Mouse (Mus musculus) CH12.LX (cell line): ENCODE results near the gene 2610318N02Rik. TPM values are rescaled to one million over a fixed set of nuclear protein-coding genes. Genes with fewer than 3 reads are reported as not detected.

Experiments
- DNase-seq: peaks from one replicate; pipeline ENCODE4 v3.0.0-alpha.2; 2013; ENCODE audit errors: extremely low read depth
- H3K27ac ChIP-seq: 2 replicates; pipeline ENCODE4 v1.5.1; 2012; ENCODE audit warnings: low read depth, mild to moderate bottlenecking, control low read depth, moderate library complexity; ENCODE audit not compliant: insufficient read depth
- H3K27me3 ChIP-seq: replicated peaks from 2 replicates; pipeline ENCODE3; 2012; ENCODE audit warnings: inconsistent platforms
- H3K36me3 ChIP-seq, 2 experiments: replicated peaks in 1 of 2; 2 replicates each; pipeline versions ENCODE3 to v1.6.1; 2012; ENCODE audit warnings: inconsistent platforms in 1 of 2, low read length in 1 of 2, mild to moderate bottlenecking in 1 of 2, mixed read lengths in 1 of 2, moderate library complexity in 1 of 2; ENCODE audit not compliant: control insufficient read depth in 1 of 2, insufficient read depth in 1 of 2
- H3K4me1 ChIP-seq, 2 experiments: 2 replicates each; pipeline ENCODE4 v1.6.1; 2012; ENCODE audit warnings: inconsistent platforms in 1 of 2, moderate library complexity in 1 of 2; ENCODE audit not compliant: insufficient read depth in 2 of 2, control insufficient read depth in 1 of 2
- H3K4me2 ChIP-seq: 2 replicates; pipeline ENCODE4 v1.6.1; 2012; ENCODE audit warnings: low read depth, mild to moderate bottlenecking, control low read depth; ENCODE audit not compliant: poor library complexity, insufficient read depth, severe bottlenecking
- H3K4me3 ChIP-seq, 3 experiments: fragments of 150-350 bp in 1 of 3; sonication (generic) in 1 of 3; replicated peaks in 1 of 3; 2 replicates each; pipeline versions ENCODE3 to v1.5.1; 2011 to 2012; ENCODE audit warnings: low read depth in 2 of 3, low read length in 2 of 3, mild to moderate bottlenecking in 2 of 3, moderate library complexity in 2 of 3, control low read depth in 1 of 3, improper control_type of control experiment in 1 of 3, inconsistent platforms in 1 of 3, mixed read lengths in 1 of 3; ENCODE audit not compliant: poor library complexity in 1 of 3
- H3K79me2 ChIP-seq: replicated peaks from 2 replicates; pipeline ENCODE4 v1.6.1; 2012; ENCODE audit warnings: mild to moderate bottlenecking, moderate library complexity; ENCODE audit not compliant: control insufficient read depth, poor library complexity, insufficient read depth, severe bottlenecking; ENCODE audit errors: extremely low read depth
- H3K9ac ChIP-seq: 2 replicates; pipeline ENCODE4 v1.6.1; 2012; ENCODE audit warnings: low read depth, mild to moderate bottlenecking, control low read depth, moderate library complexity; ENCODE audit not compliant: insufficient read depth
- H3K9me3 ChIP-seq: replicated peaks from 2 replicates; pipeline ENCODE3; 2012; ENCODE audit warnings: low read length, inconsistent platforms, mixed read lengths
- BHLHE40 ChIP-seq: IDR thresholded peaks from 2 replicates; pipeline ENCODE4 v1.6.1; 2011; ENCODE audit warnings: mild to moderate bottlenecking, low read depth, low read length, improper control_type of control experiment
- CHD1 ChIP-seq: IDR thresholded peaks from 2 replicates; pipeline ENCODE4 v1.6.1; 2012; ENCODE audit warnings: low read depth, low read length, improper control_type of control experiment, inconsistent platforms
- CHD2 ChIP-seq: IDR thresholded peaks from 2 replicates; pipeline ENCODE4 v1.6.1; 2011; ENCODE audit warnings: low read length, improper control_type of control experiment
- CTCF ChIP-seq, 2 experiments: IDR thresholded peaks in 1 of 2; conservative IDR thresholded peaks in 1 of 2; 2 replicates each; pipeline ENCODE4 v1.5.1; 2011 to 2012; ENCODE audit warnings: low read depth in 2 of 2, low read length in 2 of 2, improper control_type of control experiment in 1 of 2, inconsistent platforms in 1 of 2, mild to moderate bottlenecking in 1 of 2, moderate library complexity in 1 of 2
- ELF1 ChIP-seq: IDR thresholded peaks from 2 replicates; pipeline ENCODE4 v1.6.1; 2014; ENCODE audit warnings: low read depth, mild to moderate bottlenecking, inconsistent platforms, low read length, improper control_type of control experiment
- ETS1 ChIP-seq: conservative IDR thresholded peaks from 2 replicates; pipeline ENCODE4 v1.6.1; 2012; ENCODE audit warnings: low read depth, mild to moderate bottlenecking, inconsistent platforms, low read length, improper control_type of control experiment, moderate library complexity
- HCFC1 ChIP-seq: IDR thresholded peaks from 2 replicates; pipeline ENCODE4 v1.6.1; 2012; ENCODE audit warnings: low read depth, mild to moderate bottlenecking, inconsistent platforms, low read length, improper control_type of control experiment
- IRF4 ChIP-seq: IDR thresholded peaks from 2 replicates; pipeline ENCODE4 v1.6.1; 2014; ENCODE audit warnings: low read depth, mild to moderate bottlenecking, inconsistent platforms, low read length, improper control_type of control experiment
- JUND ChIP-seq: conservative IDR thresholded peaks from 2 replicates; pipeline ENCODE4 v1.6.1; 2011; ENCODE audit warnings: low read depth, low read length, improper control_type of control experiment
- KAT2A ChIP-seq: IDR thresholded peaks from 2 replicates; pipeline ENCODE4 v1.6.1; 2012; ENCODE audit warnings: low read length, improper control_type of control experiment, inconsistent platforms; ENCODE audit not compliant: insufficient replicate concordance
- MAFK ChIP-seq: IDR thresholded peaks from 2 replicates; pipeline ENCODE4 v1.6.1; 2011; ENCODE audit warnings: low read length, improper control_type of control experiment; ENCODE audit not compliant: insufficient replicate concordance
- MAX ChIP-seq: IDR thresholded peaks from 2 replicates; pipeline ENCODE4 v1.6.1; 2011; ENCODE audit warnings: low read length, improper control_type of control experiment
- MAZ ChIP-seq: IDR thresholded peaks from 2 replicates; pipeline ENCODE4 v1.6.1; 2012; ENCODE audit warnings: low read depth, mild to moderate bottlenecking, inconsistent platforms, low read length, improper control_type of control experiment, moderate library complexity
- MXI1 ChIP-seq: IDR thresholded peaks from 2 replicates; pipeline ENCODE4 v1.6.1; 2011; ENCODE audit warnings: mild to moderate bottlenecking, low read depth, low read length, improper control_type of control experiment
- MYC ChIP-seq: IDR thresholded peaks from 2 replicates; pipeline ENCODE4 v1.6.1; 2011; ENCODE audit warnings: low read depth, mild to moderate bottlenecking, improper control_type of control experiment, low read length
- NELFE ChIP-seq: IDR thresholded peaks from 2 replicates; pipeline ENCODE4 v1.6.1; 2011; ENCODE audit warnings: low read depth, low read length, improper control_type of control experiment
- NRF1 ChIP-seq: IDR thresholded peaks from 2 replicates; pipeline ENCODE4 v1.6.1; 2014; ENCODE audit warnings: low read depth, mild to moderate bottlenecking, inconsistent platforms, low read length, improper control_type of control experiment, moderate library complexity
- PAX5 ChIP-seq: IDR thresholded peaks from 2 replicates; pipeline ENCODE4 v1.6.1; 2012; ENCODE audit warnings: low read length, inconsistent platforms, mixed read lengths
- POLR2A ChIP-seq: IDR thresholded peaks from 2 replicates; pipeline ENCODE4 v1.6.1; 2011; ENCODE audit warnings: low read depth, mild to moderate bottlenecking, improper control_type of control experiment, low read length
- RAD21 ChIP-seq: IDR thresholded peaks from 2 replicates; pipeline ENCODE4 v1.6.1; 2011; ENCODE audit warnings: low read depth, mild to moderate bottlenecking, low read length, improper control_type of control experiment, moderate library complexity
- SIN3A ChIP-seq: IDR thresholded peaks from 2 replicates; pipeline ENCODE4 v1.6.1; 2012; ENCODE audit warnings: low read length, improper control_type of control experiment, inconsistent platforms
- TBP ChIP-seq: conservative IDR thresholded peaks from 2 replicates; pipeline ENCODE4 v1.6.1; 2011; ENCODE audit warnings: low read depth, low read length, improper control_type of control experiment
- TCF12 ChIP-seq: IDR thresholded peaks from 2 replicates; pipeline ENCODE4 v1.6.1; 2014; ENCODE audit warnings: low read depth, mild to moderate bottlenecking, inconsistent platforms, low read length, improper control_type of control experiment
- UBTF ChIP-seq: IDR thresholded peaks from 2 replicates; pipeline ENCODE4 v1.6.1; 2012; ENCODE audit warnings: low read depth, mild to moderate bottlenecking, inconsistent platforms, low read length, improper control_type of control experiment, moderate library complexity
- USF2 ChIP-seq: conservative IDR thresholded peaks from 2 replicates; pipeline ENCODE4 v1.6.1; 2011; ENCODE audit warnings: low read depth, low read length, improper control_type of control experiment
- ZC3H11A ChIP-seq: IDR thresholded peaks from 2 replicates; pipeline ENCODE4 v1.6.1; 2012; ENCODE audit warnings: low read depth, mild to moderate bottlenecking, inconsistent platforms, low read length, improper control_type of control experiment
- ZMIZ1 ChIP-seq: IDR thresholded peaks from 2 replicates; pipeline ENCODE4 v1.6.1; 2012; ENCODE audit warnings: low read depth, mild to moderate bottlenecking, inconsistent platforms, low read length, improper control_type of control experiment
- dilution Hi-C: fragments of 300-500 bp; cut with MboI; formaldehyde crosslinking; loops from 2 replicates; pipeline ENCODE4 v1.14.3; 2020; ENCODE audit warnings: low sequenced_read_pairs; ENCODE audit not compliant: extremely low pct_unique_long_range_greater_than_20kb, extremely low pct_ligation_motif_present
- in situ Hi-C: fragments of 300-500 bp; cut with MboI; formaldehyde crosslinking; loops from 3 replicates; pipeline ENCODE4 v1.14.3; 2019; ENCODE audit warnings: low sequenced_read_pairs, low pct_ligation_motif_present, low pct_unique_long_range_greater_than_20kb, mixed read lengths
- polyA plus RNA-seq: library from polyadenylated mRNA; unstranded; fragments of >175 nt; gene quantifications from 2 replicates; pipeline ENCODE4 v1.2.1, GENCODE M21; 2012; ENCODE audit warnings: low read depth; ENCODE audit not compliant: insufficient read length
- total RNA-seq, 2 experiments: library from RNA; depleted of rRNA; stranded (reverse); fragments of 300-350 nt in 1 of 2; fragments of >200 nt in 1 of 2; gene quantifications; 2 replicates each; pipeline ENCODE4 v1.2.3; 2012 to 2014

Gene 2610318N02Rik
- total and polyA plus RNA-seq, 3 experiments, result 21.0 to 78.4 (median 33.3) TPM

DNA sequence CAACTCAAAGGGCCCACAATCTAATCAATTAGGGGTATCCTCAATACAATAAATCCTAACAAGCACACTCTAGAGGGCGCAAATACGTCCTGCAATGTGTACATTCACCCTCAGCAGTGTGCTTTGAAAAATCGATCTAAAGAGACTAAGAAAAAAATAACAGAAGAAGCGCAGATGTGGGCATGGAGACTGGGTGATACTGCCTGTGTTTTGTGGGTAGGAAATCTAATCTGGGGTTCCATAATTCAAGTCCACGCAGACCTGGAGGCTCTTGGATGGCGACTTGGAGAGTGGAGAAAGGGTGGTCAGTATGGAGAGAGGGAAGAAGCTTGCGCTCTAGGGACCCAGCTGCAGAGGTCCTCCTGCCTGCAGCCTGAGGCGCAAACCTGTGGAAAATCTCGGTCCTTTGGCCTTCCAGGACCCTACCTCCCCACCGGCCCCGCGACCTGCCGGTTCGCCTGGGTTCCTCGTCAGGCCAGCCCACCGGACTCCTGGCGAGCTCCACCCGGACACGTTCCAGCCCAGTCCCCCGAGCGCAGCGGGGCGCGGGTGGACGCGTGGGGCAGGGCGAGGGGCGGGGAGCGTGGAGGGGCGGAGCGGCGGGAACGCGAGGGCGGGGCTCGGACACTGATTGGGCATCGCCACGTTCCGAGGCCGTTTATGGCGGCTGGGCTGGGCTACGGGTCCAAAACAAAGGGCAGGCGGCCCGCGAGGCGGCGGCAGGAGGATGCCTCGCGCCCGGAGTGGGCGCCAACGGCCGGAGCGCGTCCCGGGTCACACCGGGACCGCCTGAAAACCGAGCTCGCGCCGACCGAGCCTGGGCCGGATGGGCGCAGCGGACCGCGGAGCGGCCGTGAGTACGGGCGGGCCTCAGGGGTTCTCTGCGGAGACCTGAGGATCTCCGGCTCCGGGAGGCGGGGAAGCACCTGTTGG lies 55.2 kb downstream of the 2610318N02Rik start, which contains the start of gene Ypel1:
Ypel1 (plus strand) TSS at position 186 of the 933 bp plus-strand sequence.
- H3K27me3 ChIP-seq, result peaks cover 43% of the 10 kb centered on the region
- H3K9me3 ChIP-seq, result peaks cover 5% of the 10 kb centered on the region
- H3K36me3 ChIP-seq, result no peaks in the 10 kb centered on the region
- H3K4me1 ChIP-seq, result peaks cover 9 to 16% of the 10 kb centered on the region in 2 experiments
- peak within 1 kb of the TSS; percentile 69 for H3K9ac ChIP-seq
- H3K79me2 ChIP-seq, result no peaks in the 10 kb centered on the region
- no peak within 1 kb of the TSS for H3K27ac ChIP-seq
- H3K4me2 ChIP-seq, result peak within 1 kb of the TSS; percentile 79
- DNase-seq, result peak; percentile 45
- peak within 1 kb of the TSS; percentile 55 to 66 (median 62) for H3K4me3 ChIP-seq
- dilution Hi-C loops, result no loop called here
- TF ChIP-seq NRF1, result no peak
- no peak for TF ChIP-seq ZC3H11A
- no peak for TF ChIP-seq JUND
- peak; percentile 36; the same call in 1 of the 2 replicates for TF ChIP-seq CHD2
- peak; percentile 94 for TF ChIP-seq UBTF
- no peak for TF ChIP-seq ETS1
- 0 out of 2 replicates have a peak, but pooled peaks have one; percentile 45 for TF ChIP-seq KAT2A
- peak; percentile 62; the same call in 1 of the 2 replicates for TF ChIP-seq MAX
- TF ChIP-seq RAD21, result peak; percentile 21
- TF ChIP-seq BHLHE40, result no peak
- peak in 1 of 2 experiments; percentile 72; a peak in 2 of 4 replicates for TF ChIP-seq CTCF (conservative IDR thresholded peaks at IDR 0.05 in 1 of 2, IDR thresholded peaks at IDR 0.05 in 1 of 2; ENCODE audit: low read depth in 2 of 2, low read length in 2 of 2)
- TF ChIP-seq IRF4, result 0 out of 2 replicates have a peak, but pooled peaks have one; percentile 37
- peak; percentile 41; the same call in 1 of the 2 replicates for TF ChIP-seq TCF12
- TF ChIP-seq MAZ, result peak; percentile 80; the same call in 1 of the 2 replicates
- 0 out of 2 replicates have a peak, but pooled peaks have one; percentile 40 for TF ChIP-seq MYC
- TF ChIP-seq ELF1, result 0 out of 2 replicates have a peak, but pooled peaks have one; percentile 34
- TF ChIP-seq ZMIZ1, result peak; percentile 71; the same call in 1 of the 2 replicates
- no peak for TF ChIP-seq CHD1
- TF ChIP-seq NELFE, result peak; percentile 17; the same call in 1 of the 2 replicates
- peak; percentile 43; the same call in 1 of the 2 replicates for TF ChIP-seq POLR2A
- TF ChIP-seq TBP, result no peak
- TF ChIP-seq MXI1, result peak; percentile 88
- TF ChIP-seq PAX5, result no peak
- TF ChIP-seq SIN3A, result peak; percentile 84
- peak; percentile 27; the same call in 1 of the 2 replicates for TF ChIP-seq HCFC1
- TF ChIP-seq USF2, result no peak
- no peak for TF ChIP-seq MAFK
- in situ Hi-C loops, result loop anchor here (10.0 kb wide), 1 partner anchor 145 kb away; no protein-coding TSS in a partner anchor
